Mouse (Mus musculus): ENCODE data around the gene Tet2. TPM values are rescaled to one million over a fixed set of nuclear protein-coding genes. Genes with fewer than 3 reads are reported as not detected.

Tet2 gene
- polyA plus RNA-seq, 1 experiment from 2014 or later = 12.9 TPM

DNA sequence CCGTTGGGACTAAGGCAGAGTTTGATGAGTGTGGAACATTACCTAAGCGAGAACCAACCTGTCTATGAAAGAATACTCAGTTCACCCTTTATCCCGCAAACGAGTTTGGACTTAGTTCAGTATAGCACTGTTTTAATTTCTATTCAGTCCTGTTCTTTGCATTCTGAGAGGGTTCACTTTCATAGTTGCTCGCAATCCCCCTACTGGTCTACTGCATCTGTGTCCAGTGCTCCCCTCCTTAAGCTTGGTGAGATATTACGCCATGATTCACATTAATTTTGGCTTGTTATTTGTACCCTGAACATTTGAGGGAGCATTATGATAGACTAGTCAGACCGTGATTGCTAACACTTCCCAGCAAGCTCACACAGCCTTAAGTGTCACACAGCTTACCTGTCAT, 76.1 kb downstream of the Tet2 start:
- Histone ChIP-seq H3K4me3 (ENCODE audit: low read depth, low read length) (no peak overlapping the region), H3K4me1 (replicated peaks; ENCODE audit: control insufficient read depth, insufficient read depth) (no peaks in the 10 kb centered on the region), H3K27ac (replicated peaks) (no peak overlapping the region), H3K36me3 (ENCODE audit: control insufficient read depth, insufficient read depth, low read length) (peaks cover 33% of the 10 kb centered on the region), H3K27me3 (ENCODE audit: control insufficient read depth, insufficient read depth, low read length) (no peaks in the 10 kb centered on the region), H3K9me3 (ENCODE audit: control insufficient read depth, low read length) (no peaks in the 10 kb centered on the region), H3K9ac (ENCODE audit: low read length) (no peak overlapping the region), H3K4me2 (replicated peaks; ENCODE audit: low read depth) (no peak overlapping the region)
- DNase-seq (ENCODE audit: low spot score) (no peak), ATAC-seq (ENCODE audit: low FRiP score, low TSS enrichment) (no peak)
- WGBS = 92% methylated on average over 7 of the region's 7 CpGs
- TF ChIP-seq EP300 (optimal IDR thresholded peaks at IDR 0.05) (no peak), CTCF (IDR thresholded peaks at IDR 0.05; ENCODE audit: low read depth) (no peak)

DNA sequence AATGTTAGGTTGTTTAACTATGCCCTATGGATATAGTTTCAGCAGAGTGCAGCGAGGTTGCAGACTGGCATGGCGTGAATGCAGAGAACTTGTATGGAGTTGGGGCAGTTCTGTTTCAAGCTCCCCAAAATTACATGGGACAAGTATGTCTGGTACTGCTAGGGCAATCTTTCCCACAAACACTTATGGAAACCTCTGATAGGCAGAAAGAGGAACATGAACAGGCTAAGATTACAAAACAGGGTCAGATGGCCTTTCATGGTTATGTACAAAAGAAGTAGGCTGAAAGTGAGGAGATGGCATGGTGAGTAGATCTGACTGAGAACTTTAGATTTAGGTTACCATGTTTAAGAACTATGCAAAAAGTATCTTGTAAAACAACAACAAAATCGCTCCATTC, 81.7 kb downstream of the Tet2 start:
- 90% methylated on average over 3 of the region's 3 CpGs for WGBS
- no peak for DNase-seq (ENCODE audit: low spot score)

DNA sequence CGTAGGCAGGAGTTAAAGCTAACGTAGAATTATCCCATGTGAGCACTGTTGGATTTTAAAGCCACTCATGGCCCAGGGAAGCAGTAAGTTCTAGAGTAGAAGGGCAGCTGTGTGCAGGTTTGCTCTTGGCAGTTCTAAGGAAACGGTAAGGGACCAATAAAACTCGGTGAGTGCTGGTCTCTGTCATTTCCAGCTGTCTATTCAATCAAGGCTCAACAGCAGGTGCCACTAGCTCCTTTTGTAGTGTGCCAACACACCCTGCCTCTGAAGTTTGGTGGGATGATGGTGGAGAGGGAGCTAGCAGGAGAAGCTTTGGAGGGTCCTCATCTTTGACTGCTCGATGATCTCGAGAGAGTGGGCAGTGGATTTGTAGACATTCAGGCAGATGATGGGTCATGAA, 82.5 kb downstream of the Tet2 start:
- Histone ChIP-seq H3K4me1 (replicated peaks; ENCODE audit: control insufficient read depth, insufficient read depth) (no peaks in the 10 kb centered on the region), H3K36me3 (ENCODE audit: control insufficient read depth, insufficient read depth, low read length) (peaks cover 10% of the 10 kb centered on the region), H3K27me3 (ENCODE audit: control insufficient read depth, insufficient read depth, low read length) (no peaks in the 10 kb centered on the region), H3K27ac (replicated peaks) (no peak overlapping the region), H3K4me3 (ENCODE audit: low read depth, low read length) (no peak overlapping the region), H3K9ac (ENCODE audit: low read length) (no peak overlapping the region), H3K9me3 (ENCODE audit: control insufficient read depth, low read length) (no peaks in the 10 kb centered on the region), H3K4me2 (replicated peaks; ENCODE audit: low read depth) (no peak overlapping the region)
- ATAC-seq (ENCODE audit: low FRiP score, low TSS enrichment) = no peak
- 86% methylated on average over 6 of the region's 6 CpGs for WGBS
- TF ChIP-seq EP300 (optimal IDR thresholded peaks at IDR 0.05) (no peak), CTCF (IDR thresholded peaks at IDR 0.05; ENCODE audit: low read depth) (no peak)
- no peak for DNase-seq (ENCODE audit: low spot score)

More for the DNA sequence above, 81.7 kb downstream of the Tet2 start:
- H3K4me2 ChIP-seq (replicated peaks; ENCODE audit: low read depth) = no peak overlapping the region
- H3K9ac ChIP-seq (ENCODE audit: low read length) = no peak overlapping the region
- no peaks in the 10 kb centered on the region for H3K9me3 ChIP-seq (ENCODE audit: control insufficient read depth, low read length)
- H3K4me1 ChIP-seq (replicated peaks; ENCODE audit: control insufficient read depth, insufficient read depth) = no peaks in the 10 kb centered on the region
- H3K4me3 ChIP-seq (ENCODE audit: low read depth, low read length) = no peak overlapping the region
- no peaks in the 10 kb centered on the region for H3K27me3 ChIP-seq (ENCODE audit: control insufficient read depth, insufficient read depth, low read length)
- no peak for TF ChIP-seq CTCF (IDR thresholded peaks at IDR 0.05; ENCODE audit: low read depth)
- no peak for TF ChIP-seq EP300 (optimal IDR thresholded peaks at IDR 0.05)
- no peak overlapping the region for H3K27ac ChIP-seq (replicated peaks)
- no peak for ATAC-seq (ENCODE audit: low FRiP score, low TSS enrichment)
- peaks cover 13% of the 10 kb centered on the region for H3K36me3 ChIP-seq (ENCODE audit: control insufficient read depth, insufficient read depth, low read length)

DNA sequence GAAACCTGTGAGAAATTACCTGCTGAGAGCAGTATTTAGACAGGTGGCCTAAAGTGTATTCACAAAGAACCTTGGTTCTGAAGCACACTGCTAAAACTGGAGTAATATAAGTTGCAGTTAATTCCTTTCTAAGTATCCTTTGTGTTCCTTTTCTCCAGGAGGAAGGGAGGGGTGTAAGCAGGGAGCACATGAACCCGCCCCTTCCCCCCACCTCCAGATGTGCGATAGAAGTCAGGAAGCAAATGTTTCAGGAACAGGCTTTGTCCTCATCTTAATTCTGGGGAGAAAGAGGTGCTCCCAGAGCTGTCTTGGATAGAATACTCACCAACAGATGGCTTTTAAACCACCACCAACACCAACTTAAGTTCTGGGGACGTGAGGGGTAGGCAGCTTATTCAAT, 82.9 kb downstream of the Tet2 start:
- Histone ChIP-seq H3K4me1 (replicated peaks; ENCODE audit: control insufficient read depth, insufficient read depth) (no peaks in the 10 kb centered on the region), H3K36me3 (ENCODE audit: control insufficient read depth, insufficient read depth, low read length) (peaks cover 9% of the 10 kb centered on the region), H3K4me3 (ENCODE audit: low read depth, low read length) (no peak overlapping the region), H3K9me3 (ENCODE audit: control insufficient read depth, low read length) (no peaks in the 10 kb centered on the region), H3K4me2 (replicated peaks; ENCODE audit: low read depth) (no peak overlapping the region), H3K27ac (replicated peaks) (no peak overlapping the region), H3K9ac (ENCODE audit: low read length) (no peak overlapping the region), H3K27me3 (ENCODE audit: control insufficient read depth, insufficient read depth, low read length) (no peaks in the 10 kb centered on the region)
- TF ChIP-seq EP300 (optimal IDR thresholded peaks at IDR 0.05) = no peak
- no peak for TF ChIP-seq CTCF (IDR thresholded peaks at IDR 0.05; ENCODE audit: low read depth)
- DNase-seq (ENCODE audit: low spot score) (no peak), ATAC-seq (ENCODE audit: low FRiP score, low TSS enrichment) (no peak)
- WGBS = 60% methylated on average over 3 of the region's 3 CpGs

DNA sequence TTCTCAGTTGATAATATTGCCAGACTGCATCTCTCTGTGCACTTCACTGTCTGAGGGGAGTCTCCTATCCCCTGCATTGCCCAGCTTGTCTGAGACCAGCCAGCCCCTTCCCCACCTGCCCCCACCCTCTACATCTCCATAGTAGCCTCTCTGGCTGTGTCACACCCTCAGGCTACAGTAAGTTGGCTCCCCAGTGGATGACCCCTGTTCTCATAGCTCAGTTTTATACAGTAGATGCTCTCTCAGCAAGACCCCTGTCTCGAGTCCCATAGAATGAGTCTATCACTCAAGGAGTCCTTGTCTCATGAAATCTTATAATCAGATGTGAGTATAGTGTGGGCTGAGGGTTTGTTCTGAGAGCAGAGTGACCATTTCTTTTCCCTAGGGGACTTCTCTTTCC, 85.8 kb downstream of the Tet2 start:
- Histone ChIP-seq H3K4me2 (replicated peaks; ENCODE audit: low read depth) (no peak overlapping the region), H3K36me3 (ENCODE audit: control insufficient read depth, insufficient read depth, low read length) (no peaks in the 10 kb centered on the region), H3K4me3 (ENCODE audit: low read depth, low read length) (no peak overlapping the region), H3K9me3 (ENCODE audit: control insufficient read depth, low read length) (no peaks in the 10 kb centered on the region), H3K4me1 (replicated peaks; ENCODE audit: control insufficient read depth, insufficient read depth) (no peaks in the 10 kb centered on the region), H3K27me3 (ENCODE audit: control insufficient read depth, insufficient read depth, low read length) (no peaks in the 10 kb centered on the region), H3K27ac (replicated peaks) (no peak overlapping the region), H3K9ac (ENCODE audit: low read length) (no peak overlapping the region)
- TF ChIP-seq EP300 (optimal IDR thresholded peaks at IDR 0.05) (no peak), CTCF (IDR thresholded peaks at IDR 0.05; ENCODE audit: low read depth) (no peak)
- no peak for ATAC-seq (ENCODE audit: low FRiP score, low TSS enrichment)
- 67% methylated on average over 1 of the region's 1 CpGs for WGBS
- no peak for DNase-seq (ENCODE audit: low spot score)

DNA sequence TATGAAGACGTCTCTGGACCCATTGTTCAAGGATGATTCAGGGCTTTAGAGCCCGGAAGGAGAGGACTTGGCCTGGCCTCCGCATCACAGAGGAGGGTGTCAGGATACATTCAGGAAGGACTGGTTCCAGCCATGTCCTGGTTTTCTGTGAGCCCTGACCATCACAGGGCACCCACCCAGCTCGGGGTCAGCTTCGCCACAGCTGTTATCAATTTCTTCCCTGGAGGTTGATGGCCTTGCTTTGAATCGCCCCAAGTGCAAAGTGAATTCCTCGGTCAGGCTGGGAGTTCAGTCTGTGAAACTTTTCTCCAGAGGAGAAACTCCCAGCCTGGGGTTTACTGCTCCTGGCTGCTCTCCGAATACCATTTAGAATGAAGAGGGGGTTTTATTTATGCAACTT, 91.0 kb downstream of the Tet2 start:
- no peak for ATAC-seq (ENCODE audit: low FRiP score, low TSS enrichment)
- H3K4me2 ChIP-seq (replicated peaks; ENCODE audit: low read depth) = no peak overlapping the region
- H3K4me3 ChIP-seq (ENCODE audit: low read depth, low read length) = no peak overlapping the region
- H3K4me1 ChIP-seq (replicated peaks; ENCODE audit: control insufficient read depth, insufficient read depth) = no peaks in the 10 kb centered on the region
- no peaks in the 10 kb centered on the region for H3K36me3 ChIP-seq (ENCODE audit: control insufficient read depth, insufficient read depth, low read length)
- no peaks in the 10 kb centered on the region for H3K27me3 ChIP-seq (ENCODE audit: control insufficient read depth, insufficient read depth, low read length)
- TF ChIP-seq CTCF (IDR thresholded peaks at IDR 0.05; ENCODE audit: low read depth) (no peak), EP300 (optimal IDR thresholded peaks at IDR 0.05) (no peak)
- DNase-seq (ENCODE audit: low spot score) = no peak
- H3K9me3 ChIP-seq (ENCODE audit: control insufficient read depth, low read length) = no peaks in the 10 kb centered on the region
- 67% methylated on average over 8 of the region's 8 CpGs for WGBS
- H3K9ac ChIP-seq (ENCODE audit: low read length) = no peak overlapping the region
- H3K27ac ChIP-seq (replicated peaks) = no peak overlapping the region

Data from stomach, postnatal 0 days (tissue).